Mouse (Mus musculus) hindbrain, embryonic 13.5 days (tissue): ENCODE measurements around the gene Wwc2. TPM values are rescaled to one million over a fixed set of nuclear protein-coding genes. Genes with fewer than 3 reads are reported as not detected.
"Not testable (repeated sequence)": the region's sequence is repeated elsewhere in the genome, so short reads cannot be mapped to it uniquely, and the experiment has no call there.

Experiments used
- ATAC-seq: fragments of 200-750 bp; cut with Nextera tagmentation; 2 replicates; pipeline ENCODE4 v1.8.0; 2017; ENCODE audit warnings: moderate TSS enrichment; ENCODE audit not compliant: low FRiP score
- H3K27ac ChIP-seq: fragments of 300-500 bp; sonication (generic); 2 replicates; pipeline ENCODE4 v1.5.1; 2015; ENCODE audit warnings: inconsistent platforms, mild to moderate bottlenecking, moderate library complexity
- H3K27me3 ChIP-seq: fragments of 300-500 bp; sonication (generic); 2 replicates; pipeline ENCODE4 v1.6.1; 2015; ENCODE audit warnings: mild to moderate bottlenecking, inconsistent platforms
- H3K36me3 ChIP-seq: fragments of 300-500 bp; sonication (generic); 2 replicates; pipeline ENCODE4 v1.6.1; 2015; ENCODE audit warnings: mild to moderate bottlenecking, inconsistent platforms
- H3K4me1 ChIP-seq: fragments of 300-500 bp; sonication (generic); replicated peaks from 2 replicates; pipeline ENCODE4 v1.6.1; 2015; ENCODE audit warnings: inconsistent platforms
- H3K4me2 ChIP-seq: fragments of 300-500 bp; sonication (generic); 2 replicates; pipeline ENCODE4 v1.6.1; 2015; ENCODE audit warnings: inconsistent platforms, mild to moderate bottlenecking, moderate library complexity
- H3K4me3 ChIP-seq: fragments of 300-500 bp; sonication (generic); 2 replicates; pipeline ENCODE4 v1.5.1; 2015; ENCODE audit warnings: mild to moderate bottlenecking, inconsistent platforms
- H3K9ac ChIP-seq: fragments of 300-500 bp; sonication (generic); 2 replicates; pipeline ENCODE4 v1.6.1; 2015; ENCODE audit warnings: mild to moderate bottlenecking, inconsistent platforms
- H3K9me3 ChIP-seq: fragments of 300-500 bp; sonication (generic); 2 replicates; pipeline ENCODE4 v1.6.1; 2016; ENCODE audit warnings: inconsistent platforms
- WGBS: fragments of 180-500 bp; shearing (Covaris S2); methylation state at CpG from one replicate; pipeline ENCODE4 v1.1.7; 2015; 5-methylcytosine and 5-hydroxymethylcytosine counted together
- polyA plus RNA-seq: library from polyadenylated mRNA; unstranded; fragments of >200 nt; fragmentation: Nextera tagmentation; extraction: Ambion mirVana; gene quantifications from 2 replicates; pipeline ENCODE4 v1.2.1, GENCODE M21; 2015

Wwc2 gene
- polyA plus RNA-seq, 1 experiment from 2014 or later, result 6.0 TPM

DNA sequence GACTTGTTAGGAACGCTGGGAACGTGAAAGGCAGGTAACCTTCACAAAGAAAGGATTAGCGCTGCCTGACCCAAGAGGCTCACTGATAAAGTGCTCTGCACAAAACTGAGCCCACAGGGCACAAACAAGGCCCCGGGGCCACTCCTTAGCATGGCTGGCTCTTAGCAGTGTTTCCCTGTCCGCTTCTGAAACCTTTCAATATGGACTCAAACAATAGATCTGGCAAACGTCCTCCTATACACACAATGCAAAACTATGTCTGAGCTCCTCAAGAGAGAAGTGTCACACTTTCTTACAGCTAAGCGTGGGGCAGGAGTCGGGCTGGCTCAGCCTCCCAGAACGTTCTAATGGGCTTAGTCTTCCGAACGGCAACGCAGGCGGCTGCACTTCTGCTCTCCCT is 166.5 kb downstream of the Wwc2 start, which contains the start of gene Cldn22:
Gene Cldn22 (plus strand): TSS at position 301 of the 400 bp plus-strand sequence.
- Histone ChIP-seq H3K4me2 (no peak within 1 kb of the TSS), H3K27me3 (no peaks in the 10 kb centered on the region), H3K4me3 (no peak within 1 kb of the TSS), H3K36me3 (peaks cover 5% of the 10 kb centered on the region; the same call in 1 of the 2 replicates), H3K4me1 (no peaks in the 10 kb centered on the region; the same call in 1 of the 2 replicates), H3K9ac (no peak within 1 kb of the TSS), H3K27ac (no peak within 1 kb of the TSS), H3K9me3 (no peaks in the 10 kb centered on the region)
- 72% methylated on average over 13 of the region's 13 CpGs for WGBS
- no peak for ATAC-seq

DNA sequence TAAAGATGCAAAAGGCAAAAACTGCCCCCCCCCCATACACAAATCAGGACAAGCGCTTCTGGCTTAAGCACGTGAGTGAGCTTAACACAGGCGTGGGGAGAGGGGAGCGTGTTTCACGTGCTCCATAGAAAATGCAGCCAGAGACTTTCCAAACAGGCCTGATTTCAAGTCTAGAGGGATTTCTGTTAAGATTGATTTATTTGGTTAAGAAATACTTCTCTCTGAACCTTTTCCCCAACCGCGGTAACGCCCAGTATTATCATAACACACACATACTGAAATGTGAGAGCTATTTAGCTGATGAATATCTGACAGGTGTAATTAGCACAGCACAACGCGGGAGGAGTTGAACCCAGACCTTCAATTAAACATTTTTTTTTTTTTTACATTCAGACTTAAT is 166.9 kb downstream of the Wwc2 start:
- Histone ChIP-seq H3K36me3 (peaks cover 5% of the 10 kb centered on the region; the same call in 1 of the 2 replicates), H3K4me2 (no peak overlapping the region), H3K4me3 (no peak overlapping the region), H3K27me3 (no peaks in the 10 kb centered on the region), H3K4me1 (no peaks in the 10 kb centered on the region; the same call in 1 of the 2 replicates), H3K9me3 (no peaks in the 10 kb centered on the region), H3K9ac (no peak overlapping the region), H3K27ac (no peak overlapping the region)
- 73% methylated on average over 10 of the region's 10 CpGs for WGBS
- no peak for ATAC-seq

DNA sequence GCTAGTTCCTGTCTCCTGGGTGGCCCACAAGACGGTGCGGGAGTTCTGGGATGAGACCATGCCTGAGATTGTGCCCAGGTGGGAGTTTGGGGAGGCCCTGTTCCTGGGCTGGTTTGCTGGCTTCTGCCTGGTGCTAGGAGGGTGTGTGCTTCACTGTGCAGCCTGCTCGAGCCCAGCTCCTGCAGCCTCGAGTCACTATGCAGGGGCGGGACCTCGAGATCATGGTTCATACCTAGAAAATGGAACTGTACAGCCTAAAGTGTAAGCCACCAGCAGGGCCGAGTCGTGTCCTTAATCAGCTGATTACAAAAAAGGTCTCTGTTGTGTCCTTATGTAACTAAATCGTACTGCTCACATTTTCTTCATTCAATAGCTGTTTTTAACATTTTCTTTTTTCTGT is 168.2 kb downstream of the Wwc2 start:
- H3K9me3 ChIP-seq, H3K27me3 ChIP-seq, ATAC-seq, H3K36me3 ChIP-seq, H3K4me2 ChIP-seq, H3K4me3 ChIP-seq, H3K9ac ChIP-seq, H3K27ac ChIP-seq, H3K4me1 ChIP-seq: not testable (repeated sequence)
- 93% methylated on average over 7 of the region's 9 CpGs for WGBS

DNA sequence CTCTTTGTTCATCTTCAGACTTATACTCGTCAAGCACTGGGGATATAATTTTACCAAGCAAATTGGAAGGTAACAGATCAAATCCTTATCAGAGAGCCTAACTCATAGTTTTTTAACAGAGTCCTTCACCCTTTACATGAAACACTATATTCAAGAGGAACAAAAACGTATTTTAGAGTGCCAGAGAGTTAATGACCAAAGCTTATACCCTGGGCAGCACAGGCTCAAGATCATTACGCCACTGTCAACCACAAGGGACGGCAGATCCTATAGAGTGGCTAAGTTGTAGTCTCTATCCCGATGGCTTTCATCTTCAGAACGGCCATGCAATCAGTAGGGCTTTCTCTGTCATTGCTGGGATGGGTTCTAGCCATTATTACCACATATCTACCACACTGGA is 168.9 kb downstream of the Wwc2 start, which contains the start of gene Cldn24:
Gene Cldn24 (plus strand): TSS at position 301 of the 400 bp plus-strand sequence.
- Histone ChIP-seq H3K27me3 (no peaks in the 10 kb centered on the region), H3K4me1 (no peaks in the 10 kb centered on the region; the same call in 1 of the 2 replicates), H3K9me3 (no peaks in the 10 kb centered on the region), H3K4me3 (no peak within 1 kb of the TSS), H3K4me2 (no peak within 1 kb of the TSS), H3K27ac (no peak within 1 kb of the TSS), H3K36me3 (no peaks in the 10 kb centered on the region), H3K9ac (no peak within 1 kb of the TSS)
- ATAC-seq, result no peak
- 88% methylated on average over 6 of the region's 6 CpGs for WGBS

DNA sequence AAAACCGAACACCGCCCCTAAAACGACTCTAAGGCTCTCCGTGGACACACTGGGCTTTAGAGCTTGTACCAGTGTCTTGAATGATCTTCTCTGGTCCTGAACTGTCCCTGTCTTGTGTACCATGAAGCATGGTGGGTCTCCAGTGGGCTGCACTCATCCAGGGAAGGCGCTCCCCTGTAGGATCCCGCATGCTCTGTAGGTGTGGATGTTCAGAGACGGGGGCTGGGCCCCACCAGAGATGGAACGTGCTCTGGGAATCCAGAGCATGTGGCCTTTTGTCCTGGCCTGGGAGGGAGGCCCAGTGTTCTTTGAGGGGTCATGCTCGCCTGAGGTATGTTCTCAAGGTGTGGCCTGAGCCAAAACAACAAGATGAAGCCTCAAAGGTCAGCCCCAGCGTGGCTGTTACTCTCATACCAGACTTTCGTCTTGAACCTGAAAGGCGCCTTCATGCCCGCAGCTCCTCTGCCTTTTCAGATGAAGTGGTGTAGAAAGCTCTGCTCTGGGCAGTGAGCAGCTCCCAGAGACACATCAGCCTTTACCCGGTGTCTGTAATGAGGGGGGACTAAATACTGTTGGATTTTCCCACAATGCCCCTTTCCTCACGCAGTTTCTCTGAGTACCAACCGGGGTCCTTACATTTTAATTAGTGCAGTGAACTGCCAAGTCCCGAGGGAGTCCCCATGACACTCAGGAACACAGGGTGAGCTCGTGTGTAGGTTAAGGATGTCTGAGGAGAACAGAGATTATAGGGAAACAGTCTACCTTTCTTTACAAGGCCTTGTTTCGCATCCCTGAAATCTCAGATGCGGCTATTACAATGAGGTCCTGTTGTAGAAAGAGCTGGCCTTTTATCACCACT is 169.6 kb downstream of the Wwc2 start:
- H3K9ac ChIP-seq, result no peak overlapping the region
- H3K4me2 ChIP-seq, result no peak overlapping the region
- no peaks in the 10 kb centered on the region; the same call in 1 of the 2 replicates for H3K4me1 ChIP-seq
- no peak for ATAC-seq
- H3K27ac ChIP-seq, result no peak overlapping the region
- no peaks in the 10 kb centered on the region for H3K9me3 ChIP-seq
- WGBS, result 80% methylated on average over 20 of the region's 20 CpGs
- no peaks in the 10 kb centered on the region for H3K27me3 ChIP-seq
- no peak overlapping the region for H3K4me3 ChIP-seq
- H3K36me3 ChIP-seq, result no peaks in the 10 kb centered on the region

DNA sequence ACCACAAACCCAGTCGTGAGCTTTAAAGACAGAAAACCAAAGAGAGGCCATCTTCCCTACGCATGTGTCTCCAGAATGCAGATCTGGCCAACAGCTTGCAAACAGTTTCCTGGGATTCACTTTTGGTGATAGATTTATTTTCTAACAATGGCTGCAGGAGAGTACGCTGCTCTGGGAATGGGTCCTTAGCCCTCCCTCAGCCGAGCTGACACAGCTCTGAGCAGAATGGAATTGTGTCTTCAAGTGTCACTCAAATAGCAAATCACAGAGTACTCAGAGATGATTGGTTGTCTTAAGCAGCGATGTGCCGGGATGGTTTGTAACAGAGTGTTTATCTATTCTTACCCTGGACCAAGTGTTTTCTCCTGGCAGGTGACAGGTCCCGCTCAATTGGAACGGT is 171.7 kb downstream of the Wwc2 start:
- no peaks in the 10 kb centered on the region for H3K27me3 ChIP-seq
- no peaks in the 10 kb centered on the region for H3K36me3 ChIP-seq
- H3K4me3 ChIP-seq, result no peak overlapping the region
- WGBS, result 90% methylated on average over 8 of the region's 8 CpGs
- no peaks in the 10 kb centered on the region; the same call in 1 of the 2 replicates for H3K4me1 ChIP-seq
- ATAC-seq, result no peak
- no peak overlapping the region for H3K4me2 ChIP-seq
- H3K27ac ChIP-seq, result no peak overlapping the region
- no peaks in the 10 kb centered on the region for H3K9me3 ChIP-seq
- no peak overlapping the region for H3K9ac ChIP-seq

DNA sequence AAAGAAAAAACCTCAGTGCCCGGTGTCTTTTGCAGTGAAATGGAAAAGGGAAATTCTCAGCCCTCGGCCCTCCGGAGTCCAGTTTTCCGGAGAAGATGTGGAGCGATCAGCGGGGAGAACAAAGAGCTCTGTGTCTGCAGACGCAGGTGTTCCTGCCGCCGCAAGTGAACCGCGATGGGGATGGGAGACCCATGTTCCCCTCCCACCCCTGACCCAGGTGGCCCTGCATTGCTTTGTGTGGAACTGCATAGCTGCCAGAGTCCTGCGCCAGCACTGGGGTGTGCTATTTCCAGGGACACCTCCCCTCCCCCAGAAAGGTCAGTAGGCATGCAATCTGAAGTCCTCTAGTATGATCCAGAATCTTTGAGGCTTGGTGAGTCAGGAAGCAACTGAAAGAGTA is 179.5 kb downstream of the Wwc2 start:
- Histone ChIP-seq H3K9me3 (no peaks in the 10 kb centered on the region), H3K4me1 (0 out of 2 replicates have a peak, but pooled peaks cover 9% of the 10 kb centered on the region), H3K36me3 (no peaks in the 10 kb centered on the region), H3K4me3 (no peak overlapping the region), H3K27me3 (no peaks in the 10 kb centered on the region), H3K4me2 (no peak overlapping the region), H3K9ac (no peak overlapping the region), H3K27ac (no peak overlapping the region)
- ATAC-seq, result no peak
- 81% methylated on average over 12 of the region's 12 CpGs for WGBS

DNA sequence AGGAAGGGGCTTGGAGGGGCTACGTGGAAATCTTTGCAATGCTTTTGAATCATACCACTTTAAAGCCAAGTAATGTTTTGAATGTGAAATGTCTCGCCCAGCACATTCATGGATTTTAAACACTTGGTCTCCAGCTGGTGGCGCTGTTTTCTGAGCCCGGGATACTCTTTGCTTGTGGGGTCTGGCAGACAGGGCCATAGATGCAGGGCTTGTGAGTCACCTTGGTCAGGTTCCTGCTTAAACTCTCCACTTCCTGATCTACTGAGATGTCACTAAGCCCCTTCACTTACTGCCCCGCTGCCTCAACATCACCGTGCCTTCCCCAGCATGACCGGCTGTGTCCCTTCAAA is 180.1 kb downstream of the Wwc2 start:
- 74% methylated on average over 7 of the region's 7 CpGs for WGBS
- Histone ChIP-seq H3K27ac (no peak overlapping the region), H3K4me1 (0 out of 2 replicates have a peak, but pooled peaks cover 9% of the 10 kb centered on the region), H3K9ac (no peak overlapping the region), H3K9me3 (no peaks in the 10 kb centered on the region), H3K27me3 (no peaks in the 10 kb centered on the region), H3K4me3 (no peak overlapping the region), H3K36me3 (no peaks in the 10 kb centered on the region), H3K4me2 (no peak overlapping the region)
- ATAC-seq, result no peak

DNA sequence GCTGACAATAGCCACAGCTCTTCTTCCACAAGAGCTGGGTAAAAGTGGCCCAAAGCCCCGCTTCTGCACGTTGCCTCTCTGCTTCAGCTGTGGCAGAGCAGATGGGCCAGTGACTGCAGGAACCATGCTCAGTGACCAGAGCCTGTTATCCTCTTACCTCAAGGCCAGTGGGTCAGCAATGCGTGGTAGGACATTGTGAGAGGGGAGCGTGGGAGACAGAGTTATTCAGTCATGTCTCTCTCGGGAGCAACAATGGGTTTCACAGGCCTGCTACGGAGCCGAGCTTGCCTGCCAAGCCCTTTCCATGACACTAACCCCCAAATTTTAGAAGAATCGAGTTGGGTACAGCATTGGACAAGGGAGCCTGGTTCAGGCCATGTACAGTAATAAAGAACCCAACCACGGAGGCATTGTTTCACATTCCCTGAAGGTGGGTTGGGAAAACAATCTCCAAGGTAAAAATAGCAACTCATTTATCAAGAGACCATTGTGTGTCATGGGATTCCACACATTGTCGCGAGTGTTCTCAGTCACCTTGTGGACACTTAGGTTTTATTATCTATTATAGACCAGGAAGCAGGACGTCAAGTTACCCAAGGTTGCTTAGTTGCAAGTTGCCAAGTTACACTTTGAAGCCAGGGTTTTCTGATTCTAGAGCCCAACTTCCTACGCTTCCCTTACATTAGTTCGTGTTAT is 180.6 kb downstream of the Wwc2 start:
- Histone ChIP-seq H3K36me3 (no peaks in the 10 kb centered on the region), H3K27me3 (no peaks in the 10 kb centered on the region), H3K4me2 (no peak overlapping the region), H3K4me3 (no peak overlapping the region), H3K9me3 (no peaks in the 10 kb centered on the region), H3K9ac (no peak overlapping the region), H3K27ac (no peak overlapping the region), H3K4me1 (0 out of 2 replicates have a peak, but pooled peaks cover 9% of the 10 kb centered on the region)
- ATAC-seq, result no peak
- WGBS, result 86% methylated on average over 14 of the region's 14 CpGs

DNA sequence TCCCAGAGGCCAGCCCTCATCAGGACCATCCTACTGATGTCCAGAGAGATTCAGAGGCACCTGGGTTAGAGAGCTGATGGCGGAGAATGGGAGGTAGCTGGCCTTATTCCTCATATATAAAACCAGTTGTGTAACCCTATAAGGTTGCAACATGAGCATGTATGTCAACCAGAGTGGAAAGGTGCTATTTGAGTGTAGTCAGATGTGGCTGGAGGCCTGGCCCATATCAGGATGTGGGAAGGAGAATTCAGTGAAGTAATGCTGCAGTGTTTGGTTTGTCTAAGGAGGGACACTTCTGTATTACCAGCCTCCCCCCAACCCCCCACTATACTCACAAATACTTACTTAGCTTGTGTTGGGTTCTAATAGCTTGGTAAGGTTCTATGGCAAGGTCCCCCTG is 186.5 kb downstream of the Wwc2 start:
- ATAC-seq, result no peak
- no peaks in the 10 kb centered on the region for H3K27me3 ChIP-seq
- H3K36me3 ChIP-seq, result no peaks in the 10 kb centered on the region
- H3K4me2 ChIP-seq, result no peak overlapping the region
- H3K4me1 ChIP-seq, result 0 out of 2 replicates have a peak, but pooled peaks cover 9% of the 10 kb centered on the region
- WGBS, result 86% methylated on average over 1 of the region's 1 CpGs
- no peak overlapping the region for H3K27ac ChIP-seq
- no peak overlapping the region for H3K9ac ChIP-seq
- H3K9me3 ChIP-seq, result no peaks in the 10 kb centered on the region
- H3K4me3 ChIP-seq, result no peak overlapping the region

DNA sequence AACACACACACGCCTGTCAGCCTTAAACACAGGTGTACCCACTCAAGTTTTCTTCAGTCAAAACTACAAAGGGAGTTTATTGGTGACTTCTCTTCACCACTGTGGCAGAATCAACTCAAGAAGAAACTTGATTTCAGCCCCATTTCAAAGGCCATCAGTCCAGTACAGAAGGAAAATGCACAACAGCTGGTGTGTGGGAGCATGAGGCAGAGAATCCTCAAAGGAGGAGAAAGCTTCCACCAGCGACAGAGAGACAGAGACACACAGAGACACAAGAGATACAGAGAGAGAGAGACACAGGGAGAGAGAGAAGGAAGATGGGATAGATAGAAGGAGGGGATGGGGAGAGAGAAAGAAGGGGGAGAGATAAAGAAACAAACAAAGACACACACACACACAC is 188.4 kb downstream of the Wwc2 start:
- Histone ChIP-seq H3K9ac (no peak overlapping the region), H3K36me3 (no peaks in the 10 kb centered on the region), H3K27me3 (no peaks in the 10 kb centered on the region), H3K9me3 (no peaks in the 10 kb centered on the region), H3K4me2 (no peak overlapping the region), H3K27ac (no peak overlapping the region), H3K4me1 (0 out of 2 replicates have a peak, but pooled peaks cover 9% of the 10 kb centered on the region), H3K4me3 (no peak overlapping the region)
- no peak for ATAC-seq
- WGBS, result 86% methylated on average over 2 of the region's 2 CpGs

DNA sequence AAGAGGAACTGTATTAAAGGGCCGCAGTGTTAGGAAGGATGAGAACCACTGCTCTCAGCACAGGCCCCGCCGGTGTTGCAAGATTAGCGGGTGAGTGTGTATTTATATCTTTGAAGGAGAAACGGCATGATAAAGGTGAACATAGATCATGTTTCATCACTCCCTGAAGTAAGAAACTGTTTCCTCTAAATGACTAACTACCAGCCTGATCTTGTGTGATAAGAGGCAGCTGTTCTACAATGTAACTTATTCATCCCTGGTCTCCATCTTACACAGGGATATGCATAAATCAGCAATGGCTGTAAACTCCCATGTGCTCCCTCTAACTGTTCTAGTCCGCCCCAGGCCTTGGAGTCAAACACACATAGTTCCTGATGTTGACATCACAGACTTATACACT is 191.3 kb downstream of the Wwc2 start:
- Histone ChIP-seq H3K27ac (no peak overlapping the region), H3K4me2 (no peak overlapping the region), H3K4me1 (no peaks in the 10 kb centered on the region), H3K4me3 (no peak overlapping the region), H3K9ac (no peak overlapping the region), H3K36me3 (no peaks in the 10 kb centered on the region), H3K27me3 (no peaks in the 10 kb centered on the region), H3K9me3 (no peaks in the 10 kb centered on the region)
- ATAC-seq, result no peak
- 91% methylated on average over 6 of the region's 6 CpGs for WGBS
